Mouse (Mus musculus) C2C12 (cell line): Measurements from ENCODE around the gene Spats2l.

Experiments
- CEBPB ChIP-seq: IDR thresholded peaks from one replicate; pipeline ENCODE4 v1.6.1; 2011; ENCODE audit warnings: low read depth, mild to moderate bottlenecking, control low read depth, moderate library complexity
- CTCF ChIP-seq: IDR thresholded peaks from one replicate; pipeline ENCODE4 v1.5.1; 2011; ENCODE audit not compliant: control insufficient read depth, insufficient read depth, insufficient read length
- MAX ChIP-seq: IDR thresholded peaks from one replicate; pipeline ENCODE4 v1.6.1; 2011; ENCODE audit warnings: mild to moderate bottlenecking, control low read depth
- MYOG ChIP-seq: IDR thresholded peaks from one replicate; pipeline ENCODE4 v1.6.1; 2011; ENCODE audit not compliant: control insufficient read depth, insufficient read length; ENCODE audit errors: extremely low read depth

- TF ChIP-seq MAX (no peak), CTCF (no peak), CEBPB (no peak), MYOG (no peak)
Measured at GRCm38 (mm10) chr1:57941734-57942133, 167.8 kb downstream of the Spats2l start.
